10 mouse cellular contexts compared by ENCODE assay signal in genomic region chr5:93024754-93025280, GRCm38 (mm10). TPM values are rescaled to one million over a fixed set of nuclear protein-coding genes. Genes with fewer than 3 reads are reported as not detected.
DNase-seq lines count a peak whose midpoint lies in the region; ATAC-seq and TF ChIP-seq lines count a peak whose summit lies in the region.
"Had no signal": no experiment of that assay in that cellular context is flagged by ENCODE, and none has a peak within 500 bp of the region (broad histone marks: within the 10 kb centered on the region; RNA-seq: fewer than 3 reads in every experiment).

No protein-coding gene starts in this region.

- H3K4me1 ChIP-seq in embryonic facial prominence, embryonic 11.5 days (ENCODE audit: control insufficient read depth, insufficient read depth, low read length), result peaks cover 12% of the 10 kb centered on the region
- H3K4me1 ChIP-seq in intestine, postnatal 0 days (replicated peaks; ENCODE audit: control insufficient read depth, insufficient read depth, low read length), result peaks cover 12% of the 10 kb centered on the region; the same call in 1 of the 2 replicates
- peaks cover 6% of the 10 kb centered on the region; the same call in 1 of the 2 replicates for H3K4me1 ChIP-seq in forebrain, embryonic 13.5 days

- no peaks in the 10 kb centered on the region for H3K36me3 ChIP-seq in embryonic facial prominence, embryonic 11.5 days (replicated peaks; ENCODE audit: control insufficient read depth, insufficient read depth, low read depth, low read length)
- H3K36me3 ChIP-seq in intestine, postnatal 0 days (ENCODE audit: control insufficient read depth, insufficient read depth), result no peaks in the 10 kb centered on the region
- H3K36me3 ChIP-seq in forebrain, embryonic 13.5 days (ENCODE audit: poor library complexity, severe bottlenecking), result no peaks in the 10 kb centered on the region

- H3K9me3 ChIP-seq in embryonic facial prominence, embryonic 11.5 days (replicated peaks; ENCODE audit: control insufficient read depth, low read length), result no peaks in the 10 kb centered on the region
- H3K9me3 ChIP-seq in intestine, postnatal 0 days (ENCODE audit: control insufficient read depth), result no peaks in the 10 kb centered on the region
- no peaks in the 10 kb centered on the region for H3K9me3 ChIP-seq in forebrain, embryonic 13.5 days (replicated peaks)

- no peak overlapping the region for H3K4me3 ChIP-seq in embryonic facial prominence, embryonic 11.5 days (ENCODE audit: low read depth, low read length)
- H3K4me3 ChIP-seq in intestine, postnatal 0 days (ENCODE audit: low read depth, low read length), result no peak overlapping the region
- H3K4me3 ChIP-seq in forebrain, embryonic 13.5 days, result no peak overlapping the region

- peak; percentile 58 to 59 for DNase-seq in left cerebral cortex, postnatal 14 days (ENCODE audit: low spot score in 2 of 2)
- no peak for DNase-seq in left cerebral cortex, postnatal 4 days
- DNase-seq in embryonic facial prominence, embryonic 11.5 days (ENCODE audit: low spot score), result peak; percentile 56
- peak; percentile 64 for DNase-seq in lung, postnatal 36 days
- no peak for DNase-seq in urinary bladder, postnatal 25 days (ENCODE audit: low spot score)
- no peak for DNase-seq in ovary, postnatal 36 days (ENCODE audit: low spot score)

- WGBS in embryonic facial prominence, embryonic 11.5 days, result 11% methylated on average over 7 of the region's 7 CpGs
- WGBS in intestine, postnatal 0 days, result 15% methylated on average over 7 of the region's 7 CpGs
- WGBS in forebrain, embryonic 13.5 days, result 35% methylated on average over 7 of the region's 7 CpGs

- TF ChIP-seq CTCF in intestine, postnatal 0 days (IDR thresholded peaks at IDR 0.05; ENCODE audit: low read depth), result no peak

- no peak overlapping the region for H3K4me2 ChIP-seq in embryonic facial prominence, embryonic 11.5 days (ENCODE audit: low read depth, low read length)
- H3K4me2 ChIP-seq in intestine, postnatal 0 days (replicated peaks; ENCODE audit: low read depth), result 0 out of 2 replicates have a peak overlapping the region, but pooled peaks have one; percentile 38
- H3K4me2 ChIP-seq in forebrain, embryonic 13.5 days, result no peak overlapping the region

- intact Hi-C loops in left cerebral cortex, postnatal 14 days (cut with DNase I), result no loop called here
- intact Hi-C loops in left cerebral cortex, postnatal 4 days (cut with DNase I), result no loop called here

- ATAC-seq in embryonic facial prominence, embryonic 11.5 days (replicated peaks; ENCODE audit: insufficient number of reproducible peaks, low FRiP score, low TSS enrichment, low read depth), result no peak
- peak; percentile 89 for ATAC-seq in intestine, postnatal 0 days
- ATAC-seq in forebrain, embryonic 13.5 days, result no peak

- no peak overlapping the region for H3K9ac ChIP-seq in embryonic facial prominence, embryonic 11.5 days (replicated peaks; ENCODE audit: low read length)
- H3K9ac ChIP-seq in intestine, postnatal 0 days (ENCODE audit: low read depth, low read length), result no peak overlapping the region
- no peak overlapping the region for H3K9ac ChIP-seq in forebrain, embryonic 13.5 days

- no peaks in the 10 kb centered on the region for H3K27me3 ChIP-seq in embryonic facial prominence, embryonic 11.5 days (ENCODE audit: control insufficient read depth, insufficient read depth, low read length)
- no peaks in the 10 kb centered on the region for H3K27me3 ChIP-seq in intestine, postnatal 0 days (replicated peaks; ENCODE audit: control insufficient read depth, insufficient read depth, low read length)
- no peaks in the 10 kb centered on the region for H3K27me3 ChIP-seq in forebrain, embryonic 13.5 days

- no peak overlapping the region; the same call in 1 of the 2 replicates for H3K27ac ChIP-seq in embryonic facial prominence, embryonic 11.5 days (replicated peaks; ENCODE audit: low read depth, low read length)
- peak overlapping the region; percentile 90 for H3K27ac ChIP-seq in intestine, postnatal 0 days (ENCODE audit: low read depth, low read length)
- no peak overlapping the region for H3K27ac ChIP-seq in forebrain, embryonic 13.5 days

RNA-seq across cellular contexts. Expression of gene Sowahb, which starts 20.0 kb away (rescaled TPM):
- 1 to 10 TPM; 5.2 to 6.8 TPM for total RNA-seq in left cerebral cortex, postnatal 14 days (2021)
- under 1 TPM; 0.64 to 0.74 TPM for total RNA-seq in left cerebral cortex, postnatal 4 days (2021)
- polyA plus RNA-seq in embryonic facial prominence, embryonic 11.5 days (2014; fragmentation: Nextera tagmentation; extraction: Ambion mirVana), result 0.45 and 0.66 TPM in 2 replicates
- 16.1 and 18.0 TPM in 2 replicates for polyA plus RNA-seq in intestine, postnatal 0 days (2015; fragmentation: Nextera tagmentation; extraction: Ambion mirVana)
- not detected in 2 replicates for polyA plus RNA-seq in forebrain, embryonic 13.5 days (2015; fragmentation: Nextera tagmentation; extraction: Ambion mirVana)
- total RNA-seq: MEL had no signal
- polyA plus RNA-seq: testis, adult 2 months had no signal

Comparison
In these comparisons a context has a peak if more than half of its experiments do, and no peak if none do; other contexts are left out.
1. DNase-seq: peak in left cerebral cortex, postnatal 14 days (2 of 2), embryonic facial prominence, embryonic 11.5 days (single experiment) and lung, postnatal 36 days (single experiment); none in left cerebral cortex, postnatal 4 days (single experiment), urinary bladder, postnatal 25 days (single experiment) and ovary, postnatal 36 days (single experiment).
2. RNA of gene Sowahb, which starts 20.0 kb away (polyA plus RNA-seq): 16.1 to 18.0 TPM in intestine, postnatal 0 days; 0.45 to 0.66 TPM in embryonic facial prominence, embryonic 11.5 days and not detected in forebrain, embryonic 13.5 days; every median in the first group is over 10 times any median in the second.